Mouse (Mus musculus) limb, embryonic 11.5 days (tissue): ENCODE measurements around the gene Pzp. TPM values are rescaled to one million over a fixed set of nuclear protein-coding genes. Genes with fewer than 3 reads are reported as not detected.
A peak's percentile ranks its signal among the peaks of the same experiment; 100 is the strongest.

ENCODE experiments used
- ATAC-seq: fragments of 200-750 bp; cut with Nextera tagmentation; 2 replicates; pipeline ENCODE4 v1.8.0; 2017; ENCODE audit warnings: low read depth; ENCODE audit not compliant: insufficient number of reproducible peaks, low FRiP score, low TSS enrichment
- DNase-seq: peaks from one replicate; pipeline ENCODE4 v3.0.0-alpha.2; 2015; ENCODE audit warnings: low spot score
- H3K27ac ChIP-seq: fragments of 300-500 bp; sonication (generic); replicated peaks from 2 replicates; pipeline ENCODE4 v1.5.1; 2014; ENCODE audit warnings: low read depth, mild to moderate bottlenecking, low read length
- H3K27me3 ChIP-seq: fragments of 300-500 bp; sonication (generic); 2 replicates; pipeline ENCODE4 v1.6.1; 2014; ENCODE audit warnings: mild to moderate bottlenecking, low read length, mixed read lengths; ENCODE audit not compliant: control insufficient read depth, insufficient read depth
- H3K36me3 ChIP-seq: fragments of 300-500 bp; sonication (generic); 2 replicates; pipeline ENCODE4 v1.6.1; 2014; ENCODE audit warnings: mild to moderate bottlenecking, low read length, moderate library complexity, mixed read lengths; ENCODE audit not compliant: control insufficient read depth, insufficient read depth
- H3K4me1 ChIP-seq: fragments of 300-500 bp; sonication (generic); 2 replicates; pipeline ENCODE4 v1.6.1; 2014; ENCODE audit warnings: low read length, mixed read lengths; ENCODE audit not compliant: control insufficient read depth, insufficient read depth
- H3K4me2 ChIP-seq: fragments of 300-500 bp; sonication (generic); 2 replicates; pipeline ENCODE4 v1.6.1; 2014; ENCODE audit warnings: low read depth, mild to moderate bottlenecking, moderate library complexity; ENCODE audit not compliant: severe bottlenecking
- H3K4me3 ChIP-seq: fragments of 300-500 bp; sonication (generic); 2 replicates; pipeline ENCODE4 v1.5.1; 2014; ENCODE audit warnings: low read depth, low read length
- H3K9ac ChIP-seq: fragments of 300-500 bp; sonication (generic); 2 replicates; pipeline ENCODE4 v1.6.1; 2014; ENCODE audit warnings: mild to moderate bottlenecking, low read length
- H3K9me3 ChIP-seq: fragments of 300-500 bp; sonication (generic); 2 replicates; pipeline ENCODE4 v1.6.1; 2016; ENCODE audit warnings: low read length; ENCODE audit not compliant: control insufficient read depth
- WGBS: fragments of 180-500 bp; shearing (Covaris S2); extraction: QIAGEN DNeasy Blood & Tissue Kit; methylation state at CpG from one replicate; pipeline ENCODE4 v1.1.7; 2014; 5-methylcytosine and 5-hydroxymethylcytosine counted together
- polyA plus RNA-seq: library from polyadenylated mRNA; unstranded; fragments of >200 nt; fragmentation: Nextera tagmentation; extraction: Ambion mirVana; gene quantifications from 2 replicates; pipeline ENCODE4 v1.2.1, GENCODE M21; 2014

Pzp gene
- polyA plus RNA-seq, 1 experiment from 2014 or later = 0.03 TPM

- peak overlapping the region; percentile 98 for H3K9ac ChIP-seq
- H3K27ac ChIP-seq = no peak overlapping the region
- H3K4me1 ChIP-seq = peaks cover 5% of the 10 kb centered on the region
- DNase-seq = no peak
- peak overlapping the region; percentile 51 for H3K4me2 ChIP-seq
- no peaks in the 10 kb centered on the region for H3K27me3 ChIP-seq
- H3K4me3 ChIP-seq = peak overlapping the region; percentile 98
- no peaks in the 10 kb centered on the region for H3K9me3 ChIP-seq
- no peak for ATAC-seq
- H3K36me3 ChIP-seq = peaks cover 40% of the 10 kb centered on the region
- WGBS = 94% methylated on average over 8 of the region's 8 CpGs
Measured at GRCm38 (mm10) chr6:128436356-128437005, 90.0 kb downstream of the Pzp start.

GRCm38 (mm10) chr6:128435474-128435873 is 91.0 kb downstream of the Pzp start:
- ATAC-seq (no peak), DNase-seq (no peak)
- Histone ChIP-seq H3K9me3 (no peaks in the 10 kb centered on the region), H3K4me1 (peaks cover 5% of the 10 kb centered on the region), H3K27ac (no peak overlapping the region), H3K27me3 (no peaks in the 10 kb centered on the region), H3K4me3 (no peak overlapping the region), H3K4me2 (no peak overlapping the region), H3K9ac (no peak overlapping the region), H3K36me3 (peaks cover 47% of the 10 kb centered on the region)
- 97% methylated on average over 5 of the region's 5 CpGs for WGBS

Other genes starting within 250 kb of the Pzp start
- 1.3 and 2.1 TPM in 2 replicates for gene Tead4, start 225.9 kb downstream of the Pzp start, polyA plus RNA-seq
- 21.4 and 22.3 TPM in 2 replicates for gene Tulp3, start 170.9 kb downstream of the Pzp start, polyA plus RNA-seq
- gene Rhno1, start 163.8 kb downstream of the Pzp start, polyA plus RNA-seq = 190 and 195 TPM in 2 replicates
- gene Foxm1, start 163.8 kb downstream of the Pzp start, polyA plus RNA-seq = 50.9 and 61.1 TPM in 2 replicates
- 0.33 TPM in 1 of 2 replicates, not detected in the other for gene Tex52, start 151.3 kb downstream of the Pzp start, polyA plus RNA-seq
- gene Gm44596, start 151.2 kb downstream of the Pzp start, polyA plus RNA-seq = not detected in 2 replicates
- gene Nrip2, start 127.4 kb downstream of the Pzp start, polyA plus RNA-seq = 2.1 TPM in 2 replicates
- gene Itfg2, start 101.8 kb downstream of the Pzp start, polyA plus RNA-seq = 35.0 and 35.3 TPM in 2 replicates
- gene Fkbp4, start 88.0 kb downstream of the Pzp start, polyA plus RNA-seq = 671 and 692 TPM in 2 replicates
- gene A2ml1, start 54.9 kb upstream of the Pzp start, polyA plus RNA-seq = not detected in 2 replicates
- not detected in 2 replicates for gene Klrb1a, start 96.8 kb upstream of the Pzp start, polyA plus RNA-seq
- not detected in 2 replicates for gene Clec2h, start 135.7 kb upstream of the Pzp start, polyA plus RNA-seq
- gene Klrb1, start 196.3 kb upstream of the Pzp start, polyA plus RNA-seq = not detected in 2 replicates